Mouse (Mus musculus): ENCODE data around the gene Zfp874a.

- TF ChIP-seq CTCF (IDR thresholded peaks at IDR 0.05; ENCODE audit: control insufficient read depth, insufficient read depth, insufficient read length) (no peak), MYOG (IDR thresholded peaks at IDR 0.05; ENCODE audit: control insufficient read depth, extremely low read depth, insufficient read length) (no peak), USF1 (IDR thresholded peaks at IDR 0.05; ENCODE audit: low read depth) (no peak), MAX (IDR thresholded peaks at IDR 0.05) (no peak), CEBPB (IDR thresholded peaks at IDR 0.05; ENCODE audit: low read depth) (peak; percentile 33), MYOD1 (IDR thresholded peaks at IDR 0.05; ENCODE audit: control insufficient read depth, insufficient read length, low read depth) (no peak)
These were observed 48.8 kb upstream of the Zfp874a start, which contains the start of gene Zfp58 for GRCm38 (mm10) chr13:67500084-67500719.

Measured in C2C12 (cell line).